Mouse (Mus musculus) mouse trophoblast stem cell (cell line): ENCODE results near the gene Pagr1a.

Experiments used
- in situ Hi-C, 2 experiments: fragments of 300-500 bp; cut with MseI, MboI; formaldehyde crosslinking; loops; 2 replicates in 1 of 2; 3 replicates in 1 of 2; pipeline ENCODE4 v1.15.1; 2025

The Pagr1a gene

DNA sequence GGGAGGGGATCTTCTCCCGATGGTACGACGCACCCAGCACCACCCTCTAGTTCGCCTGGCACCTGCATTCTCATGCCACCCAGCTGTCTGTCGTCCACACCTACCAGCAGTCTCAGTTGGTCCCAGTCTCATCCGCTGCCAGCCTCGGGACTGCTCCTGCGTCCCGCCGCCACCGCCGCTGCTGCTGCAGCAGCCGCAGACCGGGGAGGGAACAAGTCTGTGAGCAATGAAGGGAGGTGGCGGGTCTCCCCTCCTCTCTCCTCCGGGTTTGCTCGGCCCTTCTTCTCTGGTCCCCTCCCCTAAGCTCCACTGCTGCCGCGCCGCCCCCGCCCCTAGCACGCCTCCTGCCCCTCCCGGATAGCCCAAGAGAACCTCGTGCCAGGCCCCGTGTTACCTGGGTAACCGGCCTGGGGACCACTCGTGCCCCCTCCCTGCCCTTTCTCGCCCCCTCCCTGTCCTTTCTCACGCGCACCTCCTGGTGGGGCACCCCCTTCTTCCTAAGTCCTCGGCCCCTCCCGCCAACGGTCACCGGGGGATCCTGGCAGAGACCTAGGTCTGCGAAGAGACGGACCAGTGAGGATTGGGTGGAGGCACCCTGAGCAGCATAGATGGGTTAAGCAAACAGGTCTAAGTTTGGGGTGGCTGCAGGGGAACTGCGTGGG is 3.9 kb upstream of the Pagr1a start, which contains the start of the genes Gm42742 and Prrt2:
Gene Gm42742, minus strand, starts transcription at position 197 of the 662 bp plus-strand sequence.
Gene Prrt2, minus strand, starts transcription at position 311 of the 662 bp plus-strand sequence.
- in situ Hi-C loops: no loop called here

DNA sequence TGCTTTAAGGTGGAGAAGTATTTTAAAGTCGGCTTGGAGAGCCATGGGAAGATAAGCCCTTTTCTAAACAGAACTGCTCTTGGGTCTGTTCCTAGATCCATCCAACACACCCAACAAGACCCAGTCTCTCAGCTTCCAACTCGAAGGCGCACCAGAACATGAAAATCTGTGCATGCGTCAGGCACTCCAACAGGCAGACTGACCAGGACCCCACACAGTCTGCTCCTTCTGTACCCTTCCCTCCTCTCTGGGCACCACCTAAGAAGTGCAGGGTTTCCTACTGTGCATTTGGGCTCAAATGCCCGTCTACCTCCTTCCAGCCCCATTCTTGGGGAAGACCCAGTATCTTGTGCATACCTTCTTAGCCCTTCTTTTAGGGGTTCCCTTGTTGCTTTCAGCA is 3.3 kb upstream of the Pagr1a start:
- in situ Hi-C loops: no loop called here

DNA sequence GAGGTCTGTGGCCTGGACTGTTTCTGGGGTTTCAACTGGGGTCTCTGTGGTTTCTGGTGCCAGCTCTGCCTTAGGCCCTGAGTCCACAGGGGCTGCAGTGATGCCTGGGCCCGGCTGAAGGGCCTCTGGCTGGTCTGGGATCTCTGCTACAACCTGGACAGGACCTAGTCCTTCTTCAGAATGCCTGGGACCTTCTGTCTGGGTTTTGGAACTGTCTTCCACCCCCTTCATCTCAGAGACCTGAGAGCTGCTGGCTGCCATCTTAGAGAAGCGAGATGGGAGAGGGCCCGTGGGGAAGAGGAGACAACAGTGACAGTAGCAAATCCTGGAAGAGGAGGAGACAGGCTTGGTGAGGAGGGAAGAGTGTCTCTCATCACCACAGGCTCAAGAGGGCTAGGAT is 2.9 kb upstream of the Pagr1a start:
- in situ Hi-C loops: no loop called here

DNA sequence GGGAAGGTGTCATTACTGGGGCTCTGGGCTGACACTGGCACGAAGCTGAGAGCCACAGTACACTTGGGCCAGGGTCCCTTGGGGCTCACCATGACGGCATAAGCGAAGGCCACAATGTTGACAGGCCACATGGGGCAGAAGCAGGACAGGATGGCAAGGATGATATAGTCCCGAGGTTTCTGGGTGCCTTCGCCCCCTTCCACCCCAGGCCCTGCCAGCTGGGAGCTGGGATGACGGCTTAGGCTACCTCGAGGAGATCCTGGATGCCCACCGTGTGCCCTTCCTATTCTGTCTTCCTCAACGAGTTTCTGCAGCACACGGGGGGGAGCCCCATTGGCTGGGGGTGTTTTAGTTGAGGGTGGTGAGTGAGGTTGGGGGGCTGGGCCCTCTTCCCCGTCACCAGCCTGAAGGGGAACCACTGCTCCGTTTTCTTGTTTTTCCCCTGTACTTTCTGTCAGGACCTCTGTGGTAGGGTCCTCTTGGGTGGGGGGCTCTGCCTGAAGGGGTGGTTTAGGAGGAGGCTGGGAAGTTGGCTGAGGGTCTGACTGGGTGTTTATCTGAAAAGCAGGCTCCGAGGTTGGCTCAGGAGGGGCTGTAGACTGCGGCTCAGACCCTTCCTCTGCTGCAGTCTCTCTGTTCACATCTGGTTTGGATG is 2.3 kb upstream of the Pagr1a start:
- in situ Hi-C loops: no loop called here

DNA sequence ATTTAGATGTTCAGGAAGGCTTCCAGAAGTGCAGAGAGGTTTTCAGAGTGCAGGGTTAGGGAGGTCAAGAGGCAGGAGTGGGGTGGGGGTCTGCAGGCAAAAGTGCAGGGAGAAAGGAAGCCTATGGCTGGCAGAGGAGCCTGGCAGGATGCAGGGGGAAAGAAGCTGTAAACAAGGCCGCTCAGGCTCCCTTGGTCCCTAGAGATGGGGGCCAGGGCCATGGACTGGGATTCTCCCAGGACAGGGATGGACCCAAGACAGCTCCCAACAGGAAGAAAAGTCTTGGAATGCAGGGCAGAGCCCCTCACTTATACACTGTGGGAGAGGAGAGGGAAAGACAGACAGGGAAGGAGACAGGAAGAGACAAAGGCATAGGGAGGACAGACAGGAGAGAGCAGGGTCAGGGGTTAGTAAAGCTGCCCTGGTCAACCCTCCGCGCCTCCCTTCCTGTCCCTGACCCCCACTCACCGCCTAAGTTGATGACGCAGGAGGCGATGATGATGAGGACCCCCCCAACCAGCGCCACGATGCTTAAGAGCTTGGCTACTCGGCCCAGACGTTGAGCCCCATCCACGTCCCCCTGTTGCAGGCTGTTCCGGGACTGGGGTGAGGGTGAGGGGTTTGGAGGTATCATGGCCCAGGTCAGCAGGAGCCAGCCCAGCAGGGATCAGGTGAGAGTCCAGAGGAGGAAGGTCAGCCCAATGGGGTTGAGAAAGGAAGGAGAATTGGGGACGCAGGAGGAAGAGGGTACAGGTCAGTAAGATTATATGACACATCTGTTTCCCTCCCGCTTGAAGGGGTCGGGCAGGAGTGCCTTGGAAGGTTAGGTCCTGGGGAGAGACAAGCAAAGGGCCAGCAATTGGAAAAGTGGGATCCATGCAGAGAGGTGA is 1.5 kb upstream of the Pagr1a start:
- in situ Hi-C loops: no loop called here

DNA sequence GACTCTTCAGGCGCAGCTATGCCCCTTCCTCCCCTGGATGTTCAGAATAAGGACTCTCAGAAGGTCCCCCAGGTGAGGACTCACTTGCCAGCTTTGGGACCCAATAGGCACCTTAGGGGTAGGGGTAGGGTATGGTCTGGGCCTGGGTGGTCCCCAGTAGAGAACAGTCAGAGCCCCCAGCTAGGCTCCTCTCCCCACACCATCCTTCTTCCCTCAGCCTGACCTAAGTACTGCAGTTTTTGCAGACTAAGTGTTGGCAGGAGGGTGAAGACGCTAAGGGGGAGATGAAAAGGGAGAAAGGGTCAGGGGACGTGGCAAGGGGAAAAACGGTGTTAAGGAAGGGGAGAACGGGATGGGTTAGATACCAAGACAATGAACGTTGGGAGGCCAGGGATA is 796 bp upstream of the Pagr1a start:
- in situ Hi-C loops: no loop called here

DNA sequence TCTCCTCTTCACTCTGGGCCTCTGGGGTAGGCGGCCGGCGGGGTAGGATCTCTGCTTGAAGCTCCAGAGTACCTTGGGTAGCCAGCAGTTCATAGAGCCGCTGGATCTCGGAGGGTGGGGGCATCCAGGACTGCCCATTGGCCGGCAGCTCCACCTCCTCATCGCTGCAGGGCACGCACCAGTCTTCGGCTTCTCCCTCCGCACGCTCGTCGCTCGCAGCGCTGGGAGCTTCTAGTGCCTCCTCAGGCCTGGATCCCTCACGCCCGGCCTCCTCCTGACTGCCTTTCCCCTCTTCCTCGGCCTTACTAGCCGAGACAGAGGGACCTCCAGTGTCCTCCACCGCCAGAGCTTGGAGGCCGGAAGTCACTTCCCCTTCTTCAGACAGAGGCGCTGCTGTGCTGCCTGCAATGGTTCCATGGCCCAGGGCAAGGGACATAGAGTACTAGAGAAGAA is 640 bp downstream of the Pagr1a start:
- in situ Hi-C loops: no loop called here

DNA sequence TGATC is 869 bp downstream of the Pagr1a start, which contains the start of gene Pagr1b:
Gene Pagr1b, minus strand, starts transcription at position 4 of the 5 bp plus-strand sequence.
- in situ Hi-C loops: no loop called here

DNA sequence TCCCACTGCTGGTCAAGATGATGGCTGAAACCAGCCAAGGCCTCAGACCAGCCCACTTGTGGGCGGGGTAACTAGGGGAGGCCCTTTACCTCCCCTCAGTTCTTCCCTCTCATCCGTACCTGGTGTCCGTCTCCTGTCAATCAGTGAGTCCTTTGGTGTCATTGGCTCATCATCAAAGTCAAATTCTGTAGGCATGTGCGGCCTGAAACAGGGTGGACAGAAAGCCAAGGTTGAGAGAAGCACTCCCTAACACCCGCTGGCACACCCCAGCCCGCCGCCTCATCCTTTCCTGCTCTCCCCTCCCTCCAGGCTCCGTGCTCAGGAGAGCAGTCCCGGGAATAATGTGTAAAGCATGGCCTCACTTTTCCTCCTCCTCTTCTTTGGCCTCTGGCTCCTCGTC is 1.1 kb downstream of the Pagr1a start:
- in situ Hi-C loops: no loop called here

DNA sequence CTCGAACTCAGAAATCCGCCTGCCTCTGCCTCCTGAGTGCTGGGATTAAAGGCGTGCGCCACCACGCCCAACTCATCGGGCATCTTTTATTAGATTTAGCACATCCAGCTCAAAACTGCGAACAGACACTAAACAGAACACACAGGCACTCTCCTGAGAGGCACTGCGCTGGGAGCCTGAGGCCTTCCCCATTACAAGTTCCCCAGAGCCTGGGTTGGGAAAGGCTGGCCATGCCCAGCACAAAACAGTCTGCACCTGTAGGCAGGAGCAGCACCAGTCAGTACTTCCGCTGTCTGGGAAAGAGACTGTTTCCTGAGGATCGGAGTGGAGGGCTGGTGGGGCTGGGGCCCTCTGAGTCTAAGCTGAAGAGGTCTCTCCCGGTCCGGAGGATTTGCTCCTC is 2.2 kb downstream of the Pagr1a start:
- in situ Hi-C loops: no loop called here

DNA sequence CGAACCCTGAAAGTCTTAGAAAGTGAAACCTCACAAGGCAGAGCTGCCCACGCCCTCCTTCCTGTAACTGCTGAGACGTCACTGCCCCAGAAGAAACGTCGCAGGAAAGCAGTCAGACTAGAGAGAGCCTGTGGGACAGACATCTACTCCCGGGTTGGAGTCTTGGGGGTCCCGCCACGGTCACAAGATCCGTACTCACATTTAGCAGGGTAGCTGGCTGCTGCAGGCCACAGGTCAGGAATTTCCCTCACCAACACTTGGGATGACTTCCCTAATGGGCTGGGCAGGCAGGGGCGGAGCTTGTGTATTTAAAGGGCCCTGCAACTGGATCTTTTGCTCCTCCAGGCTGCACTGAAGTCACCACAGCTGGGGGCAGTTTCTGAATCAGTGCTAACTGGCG is 2.8 kb downstream of the Pagr1a start, which contains the start of gene Mvp:
Gene Mvp, minus strand, starts transcription at position 302 of the 400 bp plus-strand sequence.
- in situ Hi-C loops: no loop called here

DNA sequence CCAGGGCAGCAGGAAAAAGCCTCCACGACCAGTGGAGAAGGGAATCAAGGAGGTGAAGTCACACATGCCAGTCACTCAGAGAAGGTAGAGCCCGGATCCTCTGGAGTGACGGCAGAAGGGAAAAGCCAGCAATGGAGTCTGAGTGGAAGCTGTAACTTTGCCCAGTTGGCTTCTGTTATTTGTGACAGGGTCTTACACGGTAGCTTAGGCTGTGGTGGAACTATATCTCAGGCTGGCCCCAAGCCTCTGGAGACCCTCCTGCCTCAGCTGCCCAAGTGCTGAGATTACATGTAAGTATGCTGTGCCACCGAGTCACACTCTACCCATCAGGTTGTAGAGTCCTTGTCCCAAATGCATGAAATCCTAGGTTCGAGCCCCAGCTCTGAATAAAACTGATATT is 3.8 kb downstream of the Pagr1a start:
- in situ Hi-C loops: no loop called here

DNA sequence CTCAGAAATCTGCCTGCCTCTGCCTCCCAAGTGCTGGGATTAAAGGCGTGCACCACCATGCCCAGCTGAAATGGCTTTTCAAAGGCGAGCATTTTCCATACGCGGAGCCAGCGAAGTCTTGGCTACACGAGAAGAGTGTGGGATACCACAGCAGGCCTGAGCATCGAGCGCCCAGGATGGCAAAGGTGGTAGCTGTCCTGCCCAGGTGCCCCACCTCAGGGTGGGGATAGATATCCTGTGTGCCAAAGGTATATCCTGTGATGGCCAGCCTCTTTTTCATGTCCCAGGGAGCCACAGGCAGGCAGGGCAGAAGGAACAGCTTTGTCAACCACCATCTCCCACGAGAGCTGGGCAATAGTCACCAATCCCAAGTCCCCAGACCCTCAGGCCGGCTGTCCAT is 4.3 kb downstream of the Pagr1a start:
- in situ Hi-C loops: no loop called here

DNA sequence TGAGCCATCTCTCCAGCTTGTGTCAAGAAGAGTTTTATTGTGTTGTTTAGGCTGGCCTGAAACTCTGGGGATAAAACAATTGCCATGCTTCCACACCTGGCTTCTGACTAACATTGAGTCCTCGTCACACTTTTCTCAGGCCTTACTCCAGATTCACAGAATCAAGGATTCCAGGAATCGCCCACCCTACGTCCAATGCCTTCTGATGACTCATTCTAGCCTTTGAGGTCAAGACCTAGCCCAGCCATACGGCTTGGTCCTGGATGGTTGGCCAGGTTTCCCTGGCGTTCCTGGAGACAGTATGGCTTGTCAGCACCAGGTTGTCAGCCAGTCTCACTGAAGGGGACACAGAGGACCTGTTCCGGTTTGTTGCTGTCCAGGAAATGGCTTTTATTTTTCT is 4.8 kb downstream of the Pagr1a start:
- in situ Hi-C loops: no loop called here

DNA sequence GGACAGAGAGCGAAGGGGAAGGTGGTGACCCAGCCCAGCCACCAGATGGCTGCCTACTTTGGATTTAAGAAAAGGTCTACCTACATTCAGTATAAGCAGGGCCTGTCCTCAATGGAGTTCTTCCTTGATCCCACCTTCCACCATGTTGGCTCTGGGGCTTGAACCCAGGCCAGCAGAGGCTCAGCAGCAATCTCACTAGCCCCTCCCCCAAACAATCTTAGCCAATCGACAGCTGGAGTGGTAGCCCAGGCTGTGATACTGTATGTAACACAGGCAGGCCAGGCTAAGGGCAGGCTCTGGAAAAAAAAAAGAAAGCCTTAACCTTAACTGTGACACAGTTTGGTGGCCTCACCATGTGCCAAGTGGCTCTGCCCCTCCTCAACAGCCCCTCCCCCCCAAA is 5.4 kb downstream of the Pagr1a start:
- in situ Hi-C loops: no loop called here

DNA sequence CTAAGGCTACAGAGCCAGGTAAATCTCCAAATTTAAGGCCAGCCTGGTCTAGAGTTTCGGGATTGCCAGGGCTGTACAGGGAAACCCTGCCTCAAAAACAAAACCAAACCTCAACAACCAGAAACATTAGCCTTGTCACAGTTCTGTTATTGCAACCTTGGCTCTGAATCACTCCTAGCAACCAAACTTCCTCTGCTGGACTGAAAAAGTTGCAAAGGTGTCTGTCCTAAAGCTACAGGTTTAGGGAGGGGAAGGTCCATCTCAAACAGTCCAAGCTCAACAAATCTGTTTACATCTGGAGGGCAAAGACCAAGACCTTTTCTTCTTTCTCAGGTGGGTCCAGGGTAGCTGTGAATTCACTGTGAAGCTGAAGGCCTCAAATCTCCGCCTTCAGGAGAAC is 6.1 kb downstream of the Pagr1a start:
- in situ Hi-C loops: no loop called here

DNA sequence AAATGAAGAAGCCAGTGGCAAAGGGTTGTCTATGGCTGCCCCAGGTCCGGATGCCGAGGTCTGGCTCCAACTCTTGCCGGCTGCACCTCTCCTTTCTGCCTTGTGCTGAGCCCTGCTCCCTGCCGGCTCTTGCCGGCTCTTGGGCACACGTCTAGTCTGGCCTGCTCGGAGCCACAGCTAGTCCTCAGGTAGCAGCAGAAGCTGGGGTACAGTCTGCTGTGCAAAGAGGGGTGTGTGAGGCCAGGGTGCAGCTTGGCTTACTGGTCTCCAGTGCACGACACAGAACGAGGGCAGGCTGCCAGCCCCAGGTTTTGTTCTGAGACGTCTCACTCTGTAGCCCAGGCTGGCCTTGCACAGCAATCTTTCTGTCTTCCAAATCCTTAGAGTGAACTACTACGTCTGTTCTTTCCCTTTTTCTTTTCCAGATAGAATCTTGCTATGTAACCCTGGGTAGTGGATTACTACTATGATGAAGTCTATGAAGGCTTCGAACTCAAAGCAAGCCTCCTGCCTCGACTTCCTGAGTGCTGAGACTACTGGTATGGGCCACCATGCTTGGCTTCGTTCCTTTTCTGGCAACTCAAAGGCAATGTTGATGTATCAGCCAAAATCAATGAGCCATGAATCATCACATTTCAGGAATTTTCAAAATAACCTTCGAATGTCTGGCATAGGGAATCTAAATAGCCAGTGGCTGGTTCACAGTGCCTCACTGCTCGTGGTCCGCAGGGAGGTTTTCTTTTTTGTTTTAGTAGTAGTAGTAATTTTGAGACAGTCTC is 7.7 kb downstream of the Pagr1a start:
- in situ Hi-C loops: no loop called here

DNA sequence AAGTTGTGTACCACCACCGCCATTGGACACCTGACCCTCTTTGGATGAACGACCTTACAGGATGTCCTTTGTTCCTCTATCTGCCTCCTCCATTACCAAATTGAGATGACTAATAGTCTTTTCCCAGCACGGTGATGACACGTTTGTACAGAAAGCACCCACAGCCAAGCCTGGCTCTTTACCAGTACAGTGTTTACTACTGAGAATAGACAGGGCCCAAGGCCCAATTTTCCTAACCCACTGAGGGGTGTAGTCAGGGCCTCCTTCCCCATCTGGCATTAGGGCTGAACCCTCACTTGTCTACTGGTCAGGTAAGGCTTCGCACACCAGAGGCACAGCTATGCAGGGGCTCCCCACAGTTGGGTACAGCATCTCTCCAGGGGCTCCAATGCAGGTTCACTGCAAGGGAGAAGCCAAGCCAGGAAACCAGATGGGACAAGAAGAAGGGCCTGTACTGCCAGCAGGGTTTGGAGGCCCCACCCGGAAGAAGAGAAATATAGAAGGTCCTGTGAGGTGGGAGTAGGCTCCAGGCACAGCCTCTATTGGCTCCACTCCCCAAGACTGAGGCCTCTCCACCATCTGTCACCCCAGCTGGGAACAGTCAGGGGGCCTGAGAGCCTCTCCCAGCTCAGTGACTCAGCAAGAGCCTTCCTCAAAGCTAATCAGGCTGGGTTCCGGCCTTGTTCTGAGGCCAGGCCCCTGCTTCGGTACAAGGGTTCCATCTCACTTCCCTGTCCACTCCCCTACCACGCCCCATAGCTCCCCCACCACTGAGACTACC is 8.7 kb downstream of the Pagr1a start:
- in situ Hi-C loops: no loop called here

DNA sequence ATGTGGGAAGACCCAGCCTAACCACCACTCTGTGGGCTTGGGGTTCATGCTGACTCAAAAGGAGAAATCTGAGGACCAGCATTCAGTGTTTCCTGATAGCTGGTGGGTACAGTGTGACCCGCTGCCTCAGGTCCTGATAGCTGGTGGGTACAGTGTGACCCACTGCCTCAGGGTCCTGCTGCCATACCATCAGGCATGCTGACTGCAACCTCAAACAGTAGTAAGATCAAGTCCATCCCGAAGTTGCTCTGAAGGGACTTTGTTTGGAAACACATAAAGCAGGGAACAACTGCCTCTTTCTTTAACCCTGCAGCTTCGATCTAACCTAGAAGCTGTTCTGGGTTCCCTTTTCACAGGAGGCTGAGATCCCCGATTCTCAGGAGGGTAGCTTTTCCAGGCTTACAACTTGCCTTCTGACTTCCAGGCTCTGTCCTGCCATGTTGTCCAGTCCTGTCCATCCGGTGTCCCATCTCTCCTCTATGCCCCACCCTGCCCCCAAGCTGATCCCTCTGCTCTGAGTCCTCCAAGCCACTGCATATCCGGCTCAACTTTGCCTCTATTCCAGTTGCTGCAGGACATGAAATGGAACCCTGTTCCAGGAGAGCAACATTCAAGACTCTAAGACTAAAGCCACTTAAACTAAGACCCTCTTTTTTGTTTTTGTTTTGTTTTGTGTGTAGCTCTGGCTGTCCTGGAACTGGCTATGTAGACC is 9.7 kb downstream of the Pagr1a start:
- in situ Hi-C loops: no loop called here

DNA sequence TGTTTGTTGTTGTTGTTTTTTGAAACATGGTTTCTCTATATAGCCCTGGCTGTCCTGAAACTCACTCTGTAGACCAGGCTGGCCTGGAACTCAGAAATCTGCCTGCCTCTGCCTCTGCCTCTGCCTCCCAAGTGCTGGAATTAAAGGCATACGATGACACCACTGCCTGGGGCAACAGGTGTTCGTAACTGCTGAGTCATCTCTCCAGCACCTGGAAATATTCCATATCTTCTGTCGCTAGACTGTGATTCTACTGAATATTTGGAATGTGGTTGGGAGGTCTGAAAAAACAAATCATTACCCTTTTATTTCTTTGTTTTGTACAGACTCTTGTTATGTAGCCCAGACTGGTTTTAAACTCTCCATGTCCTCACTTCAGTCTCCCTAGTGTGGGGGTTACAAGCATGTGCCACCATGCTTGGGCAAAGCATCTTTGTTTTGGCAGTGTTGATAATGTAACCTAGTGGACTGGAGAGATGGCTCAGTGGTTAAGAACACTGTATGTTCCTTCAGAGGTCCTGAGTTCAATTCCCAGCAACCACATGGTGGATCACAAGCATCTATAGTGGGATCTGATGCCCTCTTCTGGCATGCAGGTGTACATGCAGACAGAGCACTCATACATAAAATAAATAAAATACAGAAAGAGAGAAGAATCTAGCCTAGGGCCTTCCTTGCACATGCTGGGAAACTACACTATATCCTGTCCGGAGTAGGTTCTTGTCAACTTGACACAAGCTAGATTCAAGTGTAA is 12.9 kb downstream of the Pagr1a start:
- in situ Hi-C loops: no loop called here
